Mouse (Mus musculus) 3134 (cell line): Measurements from ENCODE around the gene Fam71e2.
A peak's percentile ranks its signal among the peaks of the same experiment; 100 is the strongest.
"Not testable (repeated sequence)": the region's sequence is repeated elsewhere in the genome, so short reads cannot be mapped to it uniquely, and the experiment has no call there.

Source experiments
- DNase-seq: peaks from one replicate; pipeline ENCODE4 v3.0.0-alpha.2; 2011; ENCODE audit warnings: low spot score; ENCODE audit not compliant: insufficient read length; ENCODE audit errors: extremely low read depth

The Fam71e2 gene

GRCm38 (mm10) chr7:4771202-4771601 is at the start of gene Fam71e2:
Fam71e2 (minus strand) TSS chr7:4771302.
- no peak for DNase-seq

GRCm38 (mm10) chr7:4816559-4816958 is 45.5 kb upstream of the Fam71e2 start:
- no peak for DNase-seq

GRCm38 (mm10) chr7:4813105-4813791 is 42.1 kb upstream of the Fam71e2 start:
- no peak for DNase-seq

- DNase-seq: peak; percentile 98
Measured at GRCm38 (mm10) chr7:4812303-4813104, 41.4 kb upstream of the Fam71e2 start, which contains the start of gene Ube2s. Ube2s (minus strand) TSS chr7:4812590.

- DNase-seq: peak; percentile 65
Measured at GRCm38 (mm10) chr7:4811842-4812302, 40.8 kb upstream of the Fam71e2 start.

GRCm38 (mm10) chr7:4811131-4811530 is 40.0 kb upstream of the Fam71e2 start:
- DNase-seq: not testable (repeated sequence)

GRCm38 (mm10) chr7:4806716-4807115 is 35.6 kb upstream of the Fam71e2 start:
- DNase-seq: no peak

GRCm38 (mm10) chr7:4802247-4802646 is 31.1 kb upstream of the Fam71e2 start:
- DNase-seq: no peak

- DNase-seq: peak; percentile 42
Measured at GRCm38 (mm10) chr7:4795767-4796433, 24.8 kb upstream of the Fam71e2 start.

- no peak for DNase-seq
Measured at GRCm38 (mm10) chr7:4794631-4795168, 23.6 kb upstream of the Fam71e2 start.

- no peak for DNase-seq
Measured at GRCm38 (mm10) chr7:4793674-4794073, 22.6 kb upstream of the Fam71e2 start.

GRCm38 (mm10) chr7:4793248-4793647 is 22.1 kb upstream of the Fam71e2 start:
- not testable (repeated sequence) for DNase-seq

- DNase-seq: peak; percentile 91
Measured at GRCm38 (mm10) chr7:4792278-4793212, 21.4 kb upstream of the Fam71e2 start, which contains the start of gene Rpl28. Rpl28 (plus strand) TSS chr7:4792874.

GRCm38 (mm10) chr7:4789436-4789935 is 18.4 kb upstream of the Fam71e2 start, which contains the start of gene Tmem238:
Tmem238 (minus strand) TSS chr7:4789656.
- peak; percentile 71 for DNase-seq

GRCm38 (mm10) chr7:4788499-4789435 is 17.7 kb upstream of the Fam71e2 start:
- peak; percentile 85 for DNase-seq

- no peak for DNase-seq
Measured at GRCm38 (mm10) chr7:4783667-4784268, 12.7 kb upstream of the Fam71e2 start.

GRCm38 (mm10) chr7:4782759-4783158 is 11.7 kb upstream of the Fam71e2 start, which contains the start of the genes Il11 and Tmem190:
Il11 (minus strand) TSS chr7:4782859.
Tmem190 (plus strand) TSS chr7:4782937.
- no peak for DNase-seq

- no peak for DNase-seq
Measured at GRCm38 (mm10) chr7:4782130-4782529, 11.0 kb upstream of the Fam71e2 start.
